Mouse (Mus musculus): Measurements from ENCODE around the gene Ptn.

- TF ChIP-seq CTCF (IDR thresholded peaks at IDR 0.05; ENCODE audit: borderline replicate concordance, insufficient read depth, low read depth, low read length) = no peak
- TF ChIP-seq POLR2A (IDR thresholded peaks at IDR 0.05; ENCODE audit: borderline replicate concordance, insufficient read depth, low read length) = no peak
These were observed 9.7 kb upstream of the Ptn start for GRCm38 (mm10) chr6:36819784-36820050.
